Mouse (Mus musculus) adipocyte (in vitro differentiated cells): ENCODE measurements around the gene Igfbpl1.

Experiments used
- DNase-seq: peaks from one replicate; pipeline ENCODE4 v3.0.0-alpha.2; 2016; ENCODE audit warnings: low spot score

Igfbpl1 gene

GRCm38 (mm10) chr4:45770638-45771033 is 56.1 kb downstream of the Igfbpl1 start:
- DNase-seq = no peak

DNA sequence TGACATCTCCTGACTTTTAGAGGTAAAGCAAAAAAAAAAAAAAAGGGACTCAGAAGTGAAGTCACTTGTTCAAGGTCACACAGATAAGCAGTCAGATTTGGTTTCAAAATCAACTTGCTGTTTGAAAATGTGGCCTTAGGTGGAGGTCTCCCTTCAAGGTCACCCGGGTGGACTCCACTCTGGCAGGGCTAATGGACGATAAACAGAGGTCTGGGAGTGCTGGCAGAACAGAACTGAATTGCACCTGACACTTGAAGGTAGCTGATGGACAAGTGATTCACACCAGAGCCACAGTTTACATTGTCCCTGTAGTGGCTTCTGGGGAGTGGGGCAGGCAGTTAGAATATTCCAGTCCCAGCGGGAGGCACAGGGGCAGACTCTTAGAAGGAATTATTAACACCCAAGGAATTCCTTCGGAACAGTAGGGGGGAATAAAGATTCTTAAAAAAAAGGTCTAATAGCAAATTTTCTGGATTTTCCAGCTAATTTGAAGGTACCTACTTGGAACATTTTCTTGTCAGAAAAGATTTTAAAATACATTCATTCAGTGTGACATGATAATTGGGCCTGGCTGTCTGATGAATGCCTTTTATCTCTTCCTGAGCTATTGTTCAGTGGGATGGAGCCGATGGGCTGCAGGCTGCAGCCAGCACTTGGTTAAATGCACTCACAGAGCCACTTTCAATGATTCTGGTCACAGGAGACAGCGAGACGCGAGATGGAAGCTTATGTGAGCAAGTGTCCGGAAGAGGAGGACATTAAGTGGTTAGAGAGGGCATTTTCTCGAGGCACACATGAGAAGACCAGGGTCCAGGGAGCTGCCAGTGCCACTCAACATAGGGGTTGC is 56.7 kb downstream of the Igfbpl1 start:
- no peak for DNase-seq

DNA sequence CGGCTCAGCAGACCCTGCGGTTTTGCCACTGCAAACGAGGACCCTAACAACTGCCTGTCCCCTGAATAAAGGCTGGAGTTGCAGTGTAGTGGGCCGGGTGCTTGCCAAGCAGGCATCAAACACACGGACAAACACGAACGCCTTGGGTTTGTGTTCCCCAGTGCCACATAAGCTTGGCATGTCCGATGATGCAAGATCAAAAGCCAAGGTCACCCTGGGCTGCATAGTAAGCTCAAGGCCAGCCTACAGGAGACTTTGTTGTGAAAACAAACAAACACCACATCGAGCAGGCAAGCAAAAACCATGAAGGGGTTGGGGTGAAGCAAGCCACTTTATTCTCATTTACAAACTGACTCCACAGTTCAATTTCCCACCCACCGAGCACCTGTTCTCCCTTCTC is 57.6 kb downstream of the Igfbpl1 start:
- DNase-seq = no peak

- DNase-seq = no peak
These were observed 58.7 kb downstream of the Igfbpl1 start for GRCm38 (mm10) chr4:45767891-45768558.

- DNase-seq = no peak
These were observed 59.9 kb downstream of the Igfbpl1 start for GRCm38 (mm10) chr4:45766774-45767173.

GRCm38 (mm10) chr4:45765565-45766201 is 61.0 kb downstream of the Igfbpl1 start:
- no peak for DNase-seq

DNA sequence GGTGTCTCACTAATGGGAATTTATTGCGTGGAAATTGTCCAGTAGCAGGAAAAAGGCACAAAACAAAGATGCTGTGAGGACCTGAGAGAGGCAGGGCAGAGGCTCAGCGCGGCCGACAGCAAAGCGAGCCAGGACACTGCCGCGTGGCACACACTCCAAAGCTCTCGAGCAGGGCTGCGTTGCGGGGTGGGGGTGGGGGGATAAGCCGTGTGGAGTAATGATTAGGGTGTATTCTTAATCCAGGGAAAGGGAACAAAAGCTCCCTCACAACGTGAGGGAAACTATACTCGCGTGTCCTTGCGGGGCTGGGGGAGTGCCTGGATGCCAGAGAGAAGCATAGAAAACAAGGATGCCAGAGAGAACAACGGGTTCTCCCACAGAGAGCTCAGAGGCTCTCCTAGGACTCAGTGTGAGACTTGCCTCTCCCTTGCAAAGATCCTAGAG is 61.6 kb downstream of the Igfbpl1 start:
- DNase-seq = no peak

DNA sequence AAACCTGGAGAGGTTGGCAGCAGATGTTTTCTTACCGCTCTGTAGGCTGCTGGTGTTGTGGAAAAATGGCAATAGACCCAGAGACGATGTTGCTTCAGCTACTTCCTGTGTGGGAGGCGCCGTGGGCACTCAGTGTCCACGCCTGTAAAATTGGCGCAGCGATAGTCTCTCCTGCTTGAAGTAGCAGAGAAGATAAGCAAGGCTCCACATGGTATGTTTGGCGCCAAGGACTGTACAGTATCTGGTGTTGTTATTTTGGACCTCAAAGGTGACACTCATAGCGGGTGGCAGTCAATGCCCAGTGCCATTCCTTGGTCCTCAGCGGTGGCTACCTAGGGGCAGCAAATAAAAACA is 62.6 kb downstream of the Igfbpl1 start:
- no peak for DNase-seq

DNA sequence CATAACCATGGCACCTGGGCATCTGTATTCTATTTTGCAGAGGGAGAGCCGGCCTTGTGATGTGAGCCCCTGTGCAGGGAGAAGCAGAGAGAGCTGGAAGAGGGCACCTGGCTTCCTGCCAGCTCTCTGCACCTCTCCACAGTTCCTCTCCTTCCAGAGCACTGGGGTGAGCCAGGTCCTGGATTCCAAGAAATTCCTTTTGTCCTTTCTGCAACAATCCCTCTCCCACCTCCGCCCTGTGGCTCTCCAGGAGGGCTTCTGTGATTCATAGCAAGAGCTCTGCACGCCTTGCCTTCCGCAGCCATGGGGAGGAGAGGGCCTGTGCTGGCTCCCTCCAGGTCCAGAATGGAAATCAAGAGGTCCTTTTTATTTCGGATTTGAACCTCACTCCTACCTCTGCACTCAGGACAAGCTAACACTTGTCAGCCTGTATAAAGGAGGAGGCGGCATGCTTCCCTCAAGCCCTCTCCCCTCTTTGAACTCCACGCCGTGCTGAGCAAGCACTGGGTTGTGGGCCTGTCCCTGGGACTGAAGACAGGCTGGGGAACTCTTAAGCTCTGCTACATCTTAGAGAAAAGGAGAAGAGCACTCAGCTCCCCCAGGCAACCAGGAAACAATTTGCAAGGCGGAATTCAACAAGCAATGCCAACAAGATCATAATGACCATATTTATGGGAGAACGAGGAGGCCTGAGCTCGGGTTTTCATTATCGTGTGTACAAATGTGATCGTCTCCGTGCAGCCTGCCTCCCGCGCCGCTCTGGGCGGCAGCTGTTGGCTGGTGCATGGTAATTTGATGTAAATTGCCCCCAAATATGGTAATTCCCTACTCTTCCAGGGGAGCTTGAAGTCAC is 63.2 kb downstream of the Igfbpl1 start:
- DNase-seq = no peak

DNA sequence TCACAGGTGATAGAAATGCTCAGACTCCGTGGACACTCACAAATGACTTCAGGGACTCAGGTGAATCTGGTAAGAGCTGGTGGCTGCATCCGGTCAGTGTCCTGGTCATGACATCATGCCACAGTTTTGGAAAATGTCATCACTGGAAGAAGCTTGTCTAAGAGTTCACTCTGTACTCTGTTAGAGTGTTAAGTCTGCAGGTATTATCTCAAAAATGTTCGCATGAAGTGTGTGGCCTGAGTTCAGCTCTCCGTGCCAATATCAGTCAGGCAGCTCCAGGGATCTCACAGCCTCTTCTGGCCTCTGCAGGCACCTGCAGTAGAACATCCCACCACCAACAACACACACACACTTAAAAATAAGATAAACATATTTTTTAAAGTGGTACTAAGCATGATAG is 64.1 kb downstream of the Igfbpl1 start:
- no peak for DNase-seq
